17 mouse cellular contexts compared by ENCODE assay signal in genomic region chr13:41807815-41808214, GRCm38 (mm10). TPM values are rescaled to one million over a fixed set of nuclear protein-coding genes. Genes with fewer than 3 reads are reported as not detected.
DNase-seq lines count a peak whose midpoint lies in the region; ATAC-seq and TF ChIP-seq lines count a peak whose summit lies in the region.
"Had no signal": no experiment of that assay in that cellular context is flagged by ENCODE, and none has a peak within 500 bp of the region (broad histone marks: within the 10 kb centered on the region; RNA-seq: fewer than 3 reads in every experiment).

No protein-coding gene starts in this region.

- H3K4me3 ChIP-seq in heart, embryonic 16.5 days (ENCODE audit: low read length) = no peak overlapping the region
- H3K4me3 ChIP-seq in heart, embryonic 11.5 days (ENCODE audit: low read depth, low read length) = no peak overlapping the region
- no peak overlapping the region for H3K4me3 ChIP-seq in midbrain, embryonic 15.5 days
- H3K4me3 ChIP-seq in midbrain, postnatal 0 days (ENCODE audit: low read depth, low read length) = no peak overlapping the region
- no peak overlapping the region for H3K4me3 ChIP-seq in forebrain, embryonic 13.5 days
- H3K4me3 ChIP-seq in olfactory bulb, adult 2 months (ENCODE audit: insufficient read depth, low read depth, low read length) = no peak overlapping the region
- H3K4me3 ChIP-seq: embryonic facial prominence, embryonic 12.5 days; limb, embryonic 13.5 days had no signal

- no peaks in the 10 kb centered on the region for H3K27me3 ChIP-seq in heart, embryonic 16.5 days (ENCODE audit: control insufficient read depth, insufficient read depth, low read length)
- no peaks in the 10 kb centered on the region for H3K27me3 ChIP-seq in heart, embryonic 11.5 days (ENCODE audit: control insufficient read depth, insufficient read depth, low read length)
- no peaks in the 10 kb centered on the region for H3K27me3 ChIP-seq in midbrain, embryonic 15.5 days (replicated peaks)
- no peaks in the 10 kb centered on the region for H3K27me3 ChIP-seq in midbrain, postnatal 0 days (ENCODE audit: insufficient read depth, low read length)
- H3K27me3 ChIP-seq in forebrain, embryonic 13.5 days = no peaks in the 10 kb centered on the region
- H3K27me3 ChIP-seq: embryonic facial prominence, embryonic 12.5 days; limb, embryonic 13.5 days had no signal

- no peak for TF ChIP-seq CTCF in midbrain, postnatal 0 days (IDR thresholded peaks at IDR 0.05)
- no peak for TF ChIP-seq CTCF in olfactory bulb, adult 2 months (IDR thresholded peaks at IDR 0.05; ENCODE audit: insufficient read depth, low read depth, low read length)

- peak overlapping the region; percentile 11; the same call in 1 of the 2 replicates for H3K27ac ChIP-seq in heart, embryonic 16.5 days (ENCODE audit: low read length)
- H3K27ac ChIP-seq in heart, embryonic 11.5 days (ENCODE audit: low read depth, low read length) = no peak overlapping the region
- H3K27ac ChIP-seq in midbrain, embryonic 15.5 days = peak overlapping the region; percentile 48; the same call in 1 of the 2 replicates
- H3K27ac ChIP-seq in midbrain, postnatal 0 days (ENCODE audit: low read depth, low read length) = no peak overlapping the region
- H3K27ac ChIP-seq in forebrain, embryonic 13.5 days = peak overlapping the region; percentile 87
- H3K27ac ChIP-seq in olfactory bulb, adult 2 months (ENCODE audit: insufficient read depth, low read depth, low read length) = peak overlapping the region; percentile 76; the same call in 1 of the 2 replicates
- H3K27ac ChIP-seq: embryonic facial prominence, embryonic 12.5 days; limb, embryonic 13.5 days; liver, embryonic 14.5 days had no signal

- H3K9ac ChIP-seq in heart, embryonic 16.5 days (ENCODE audit: low read length) = no peak overlapping the region
- H3K9ac ChIP-seq in heart, embryonic 11.5 days (ENCODE audit: low read depth, low read length) = no peak overlapping the region
- H3K9ac ChIP-seq in midbrain, embryonic 15.5 days = no peak overlapping the region
- H3K9ac ChIP-seq in midbrain, postnatal 0 days (replicated peaks; ENCODE audit: low read length, poor library complexity, severe bottlenecking) = no peak overlapping the region
- no peak overlapping the region for H3K9ac ChIP-seq in forebrain, embryonic 13.5 days
- H3K9ac ChIP-seq: embryonic facial prominence, embryonic 12.5 days; limb, embryonic 13.5 days; liver, embryonic 14.5 days had no signal

- WGBS in heart, embryonic 16.5 days = 25% methylated on average over 4 of the region's 4 CpGs
- WGBS in heart, embryonic 11.5 days (ENCODE audit: insufficient replicate concordance) = 46% methylated on average over 4 of the region's 4 CpGs
- WGBS in midbrain, embryonic 15.5 days = 33% methylated on average over 4 of the region's 4 CpGs
- WGBS in midbrain, postnatal 0 days = 30% methylated on average over 4 of the region's 4 CpGs
- 17% methylated on average over 4 of the region's 4 CpGs for WGBS in forebrain, embryonic 13.5 days
- 25% methylated on average over 4 of the region's 4 CpGs for WGBS in olfactory bulb, adult 2 months

- no peaks in the 10 kb centered on the region for H3K36me3 ChIP-seq in heart, embryonic 16.5 days (ENCODE audit: control insufficient read depth, insufficient read depth)
- no peaks in the 10 kb centered on the region for H3K36me3 ChIP-seq in heart, embryonic 11.5 days (ENCODE audit: control insufficient read depth, insufficient read depth, low read length)
- no peaks in the 10 kb centered on the region for H3K36me3 ChIP-seq in midbrain, embryonic 15.5 days (replicated peaks)
- H3K36me3 ChIP-seq in midbrain, postnatal 0 days (ENCODE audit: insufficient read depth, low read length) = no peaks in the 10 kb centered on the region
- no peaks in the 10 kb centered on the region for H3K36me3 ChIP-seq in forebrain, embryonic 13.5 days (ENCODE audit: poor library complexity, severe bottlenecking)
- H3K36me3 ChIP-seq: embryonic facial prominence, embryonic 12.5 days; limb, embryonic 13.5 days had no signal

- no peaks in the 10 kb centered on the region for H3K9me3 ChIP-seq in heart, embryonic 16.5 days (replicated peaks; ENCODE audit: control insufficient read depth, low read length)
- no peaks in the 10 kb centered on the region for H3K9me3 ChIP-seq in heart, embryonic 11.5 days (replicated peaks; ENCODE audit: control insufficient read depth, low read length)
- H3K9me3 ChIP-seq in midbrain, embryonic 15.5 days = no peaks in the 10 kb centered on the region
- no peaks in the 10 kb centered on the region for H3K9me3 ChIP-seq in midbrain, postnatal 0 days (ENCODE audit: low read length)
- no peaks in the 10 kb centered on the region for H3K9me3 ChIP-seq in forebrain, embryonic 13.5 days (replicated peaks)
- H3K9me3 ChIP-seq: embryonic facial prominence, embryonic 12.5 days; limb, embryonic 13.5 days had no signal

- DNase-seq in midbrain, postnatal 0 days (ENCODE audit: low spot score) = no peak
- DNase-seq in Muller cell, postnatal 12 days (ENCODE audit: inconsistent ontology term) = no peak
- DNase-seq: adrenal gland, postnatal 36 days; cerebellum, adult 2 months; heart, adult 18-20 months; heart, postnatal 4 days; kidney, adult 11 months; kidney, postnatal 10 days had no signal

- H3K4me2 ChIP-seq in heart, embryonic 16.5 days (ENCODE audit: low read depth, low read length) = no peak overlapping the region; the same call in 1 of the 2 replicates
- no peak overlapping the region for H3K4me2 ChIP-seq in heart, embryonic 11.5 days
- H3K4me2 ChIP-seq in midbrain, embryonic 15.5 days = no peak overlapping the region
- no peak overlapping the region for H3K4me2 ChIP-seq in midbrain, postnatal 0 days (ENCODE audit: low read depth, low read length, poor library complexity, severe bottlenecking)
- no peak overlapping the region for H3K4me2 ChIP-seq in forebrain, embryonic 13.5 days
- H3K4me2 ChIP-seq: embryonic facial prominence, embryonic 12.5 days; limb, embryonic 13.5 days had no signal

- ATAC-seq in heart, embryonic 16.5 days (replicated peaks; ENCODE audit: extremely low read depth, insufficient read depth, low FRiP score) = no peak
- ATAC-seq in heart, embryonic 11.5 days (replicated peaks; ENCODE audit: insufficient number of reproducible peaks, low FRiP score, low TSS enrichment) = no peak
- peak; percentile 27 for ATAC-seq in midbrain, embryonic 15.5 days (replicated peaks)
- no peak for ATAC-seq in midbrain, postnatal 0 days (ENCODE audit: low FRiP score)
- peak; percentile 65 for ATAC-seq in forebrain, embryonic 13.5 days

- H3K4me1 ChIP-seq in heart, embryonic 16.5 days (ENCODE audit: control insufficient read depth, insufficient read depth, low read length) = peaks cover 14% of the 10 kb centered on the region
- peaks cover 3% of the 10 kb centered on the region; the same call in 1 of the 2 replicates for H3K4me1 ChIP-seq in heart, embryonic 11.5 days (ENCODE audit: control insufficient read depth, insufficient read depth, low read length)
- H3K4me1 ChIP-seq in midbrain, embryonic 15.5 days = peaks cover 9% of the 10 kb centered on the region; the same call in 1 of the 2 replicates
- no peaks in the 10 kb centered on the region for H3K4me1 ChIP-seq in midbrain, postnatal 0 days (ENCODE audit: insufficient read depth, low read length)
- peaks cover 17% of the 10 kb centered on the region for H3K4me1 ChIP-seq in forebrain, embryonic 13.5 days
- peaks cover 5% of the 10 kb centered on the region; the same call in 1 of the 2 replicates for H3K4me1 ChIP-seq in olfactory bulb, adult 2 months (ENCODE audit: control insufficient read depth, insufficient read depth, low read length)
- H3K4me1 ChIP-seq: embryonic facial prominence, embryonic 12.5 days; limb, embryonic 13.5 days had no signal

- TF ChIP-seq POLR2A in olfactory bulb, adult 2 months (IDR thresholded peaks at IDR 0.05; ENCODE audit: insufficient read depth, low read depth, low read length) = no peak

RNA-seq across cellular contexts. Expression of gene Adtrp, which starts 39.7 kb away (rescaled TPM):
- 0.22 TPM in 1 of 2 replicates, not detected in the other for polyA plus RNA-seq in heart, embryonic 16.5 days (2015; fragmentation: Nextera tagmentation; extraction: Ambion mirVana)
- polyA plus RNA-seq in heart, embryonic 11.5 days (2014; fragmentation: Nextera tagmentation; extraction: Ambion mirVana) = not detected in 2 replicates
- polyA plus RNA-seq in midbrain, embryonic 15.5 days (2015; fragmentation: Nextera tagmentation; extraction: Ambion mirVana) = not detected in 2 replicates
- total RNA-seq in midbrain, postnatal 0 days (2014; rRNA removed) = not detected in 2 replicates
- polyA plus RNA-seq in midbrain, postnatal 0 days (2015; fragmentation: Nextera tagmentation; extraction: Ambion mirVana) = not detected in 2 replicates
- polyA plus RNA-seq in forebrain, embryonic 13.5 days (2015; fragmentation: Nextera tagmentation; extraction: Ambion mirVana) = not detected in 2 replicates
- not detected in 2 replicates for polyA plus RNA-seq in olfactory bulb, adult 2 months (2012; ENCODE audit: insufficient read depth, insufficient read length, low replicate concordance, missing spikeins)
- polyA plus RNA-seq: C2C12 had no signal

Comparison
In these comparisons a context has a peak if more than half of its experiments do, and no peak if none do; other contexts are left out.
1. ATAC-seq: peak in midbrain, embryonic 15.5 days (single experiment) and forebrain, embryonic 13.5 days (single experiment); none in heart, embryonic 16.5 days (single experiment), heart, embryonic 11.5 days (single experiment) and midbrain, postnatal 0 days (single experiment).
2. H3K27ac ChIP-seq: peak in heart, embryonic 16.5 days (single experiment), midbrain, embryonic 15.5 days (single experiment), forebrain, embryonic 13.5 days (single experiment) and olfactory bulb, adult 2 months (single experiment); none in heart, embryonic 11.5 days (single experiment) and midbrain, postnatal 0 days (single experiment).